Mouse (Mus musculus) CH12.LX (cell line): ENCODE measurements around the gene Ankzf1.

Experiments
- CHD1 ChIP-seq: IDR thresholded peaks from 2 replicates; pipeline ENCODE4 v1.6.1; 2012; ENCODE audit warnings: low read depth, low read length, improper control_type of control experiment, inconsistent platforms
- CHD2 ChIP-seq: IDR thresholded peaks from 2 replicates; pipeline ENCODE4 v1.6.1; 2011; ENCODE audit warnings: low read length, improper control_type of control experiment
- E2F4 ChIP-seq: IDR thresholded peaks from 2 replicates; pipeline ENCODE4 v1.6.1; 2011; ENCODE audit warnings: low read depth, low read length, improper control_type of control experiment; ENCODE audit not compliant: insufficient replicate concordance
- ELF1 ChIP-seq: IDR thresholded peaks from 2 replicates; pipeline ENCODE4 v1.6.1; 2014; ENCODE audit warnings: low read depth, mild to moderate bottlenecking, inconsistent platforms, low read length, improper control_type of control experiment
- EP300 ChIP-seq: IDR thresholded peaks from 2 replicates; pipeline ENCODE4 v1.6.1; 2011; ENCODE audit warnings: low read length, improper control_type of control experiment
- MAFK ChIP-seq: IDR thresholded peaks from 2 replicates; pipeline ENCODE4 v1.6.1; 2011; ENCODE audit warnings: low read length, improper control_type of control experiment; ENCODE audit not compliant: insufficient replicate concordance
- MAX ChIP-seq: IDR thresholded peaks from 2 replicates; pipeline ENCODE4 v1.6.1; 2011; ENCODE audit warnings: low read length, improper control_type of control experiment
- MAZ ChIP-seq: IDR thresholded peaks from 2 replicates; pipeline ENCODE4 v1.6.1; 2012; ENCODE audit warnings: low read depth, mild to moderate bottlenecking, inconsistent platforms, low read length, improper control_type of control experiment, moderate library complexity
- POLR2A ChIP-seq: IDR thresholded peaks from 2 replicates; pipeline ENCODE4 v1.6.1; 2011; ENCODE audit warnings: low read depth, mild to moderate bottlenecking, improper control_type of control experiment, low read length
- POLR2AphosphoS2 ChIP-seq: IDR thresholded peaks from 2 replicates; pipeline ENCODE4 v1.6.1; 2011; ENCODE audit warnings: low read depth, low read length, improper control_type of control experiment
- TCF12 ChIP-seq: IDR thresholded peaks from 2 replicates; pipeline ENCODE4 v1.6.1; 2014; ENCODE audit warnings: low read depth, mild to moderate bottlenecking, inconsistent platforms, low read length, improper control_type of control experiment
- USF1 ChIP-seq: IDR thresholded peaks from 2 replicates; pipeline ENCODE4 v1.6.1; 2014; ENCODE audit warnings: low read depth, mild to moderate bottlenecking, inconsistent platforms, low read length, improper control_type of control experiment
- ZC3H11A ChIP-seq: IDR thresholded peaks from 2 replicates; pipeline ENCODE4 v1.6.1; 2012; ENCODE audit warnings: low read depth, mild to moderate bottlenecking, inconsistent platforms, low read length, improper control_type of control experiment
- ZNF384 ChIP-seq: IDR thresholded peaks from 2 replicates; pipeline ENCODE4 v1.6.1; 2012; ENCODE audit warnings: low read depth, low read length, improper control_type of control experiment, inconsistent platforms

DNA sequence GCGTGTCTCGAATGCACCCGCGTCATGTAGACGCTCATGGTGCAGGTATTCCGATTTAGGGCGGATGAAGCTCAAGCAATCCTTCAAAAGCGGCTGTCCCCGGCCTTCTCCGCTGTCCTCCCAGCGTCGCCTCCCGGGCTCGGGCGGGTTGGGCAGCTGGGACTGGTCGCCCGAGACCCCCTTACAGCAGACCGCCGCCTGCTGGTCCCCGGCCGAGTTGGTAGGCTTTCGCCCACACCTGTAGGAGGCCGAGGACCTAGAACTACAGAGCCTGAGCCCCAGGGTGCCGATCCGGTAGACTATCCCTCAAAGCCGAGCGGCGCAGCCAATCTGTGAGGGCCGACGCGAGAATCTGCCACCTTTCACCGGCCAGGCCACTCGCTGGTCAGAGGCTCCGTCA is 27.6 kb downstream of the Ankzf1 start, which contains the start of gene Tuba4a:
- TF ChIP-seq POLR2A: no peak
- TF ChIP-seq EP300: no peak
- no peak for TF ChIP-seq MAZ
- TF ChIP-seq ZNF384: no peak
- no peak for TF ChIP-seq CHD2
- no peak for TF ChIP-seq TCF12
- no peak for TF ChIP-seq E2F4
- TF ChIP-seq ELF1: no peak
- TF ChIP-seq ZC3H11A: no peak
- TF ChIP-seq USF1: no peak
- TF ChIP-seq POLR2AphosphoS2: no peak
- TF ChIP-seq CHD1: no peak
- no peak for TF ChIP-seq MAX
- TF ChIP-seq MAFK: no peak
